Mouse (Mus musculus) midbrain, embryonic 12.5 days (tissue): ENCODE results near the gene Dnajb12. TPM values are rescaled to one million over a fixed set of nuclear protein-coding genes. Genes with fewer than 3 reads are reported as not detected.
A peak's percentile ranks its signal among the peaks of the same experiment; 100 is the strongest.

Experiments used
- ATAC-seq: fragments of 200-750 bp; cut with Nextera tagmentation; 2 replicates; pipeline ENCODE4 v1.8.0; 2017; ENCODE audit warnings: low read depth, moderate TSS enrichment, moderate library complexity; ENCODE audit not compliant: low FRiP score
- H3K27ac ChIP-seq: fragments of 300-500 bp; sonication (generic); replicated peaks from 2 replicates; pipeline ENCODE4 v1.5.1; 2016; ENCODE audit warnings: mild to moderate bottlenecking
- H3K27me3 ChIP-seq: fragments of 300-500 bp; sonication (generic); 2 replicates; pipeline ENCODE4 v1.6.1; 2016; ENCODE audit warnings: mild to moderate bottlenecking
- H3K36me3 ChIP-seq: fragments of 300-500 bp; sonication (generic); 2 replicates; pipeline ENCODE4 v1.6.1; 2016
- H3K4me1 ChIP-seq: fragments of 300-500 bp; sonication (generic); 2 replicates; pipeline ENCODE4 v1.6.1; 2016
- H3K4me2 ChIP-seq: fragments of 300-500 bp; sonication (generic); replicated peaks from 2 replicates; pipeline ENCODE4 v1.6.1; 2016; ENCODE audit warnings: mild to moderate bottlenecking, moderate library complexity
- H3K4me3 ChIP-seq: fragments of 300-500 bp; sonication (generic); 2 replicates; pipeline ENCODE4 v1.5.1; 2016; ENCODE audit warnings: mild to moderate bottlenecking
- H3K9ac ChIP-seq: fragments of 300-500 bp; sonication (generic); replicated peaks from 2 replicates; pipeline ENCODE4 v1.6.1; 2016; ENCODE audit warnings: mild to moderate bottlenecking, moderate library complexity
- H3K9me3 ChIP-seq: fragments of 300-500 bp; sonication (generic); 2 replicates; pipeline ENCODE4 v1.6.1; 2016; ENCODE audit warnings: mild to moderate bottlenecking
- WGBS: fragments of 180-500 bp; shearing (Covaris S2); methylation state at CpG from one replicate; pipeline ENCODE4 v1.1.7; 2016; 5-methylcytosine and 5-hydroxymethylcytosine counted together
- polyA plus RNA-seq: library from polyadenylated mRNA; unstranded; fragments of >200 nt; fragmentation: Nextera tagmentation; extraction: Ambion mirVana; gene quantifications from 2 replicates; pipeline ENCODE4 v1.2.1, GENCODE M21; 2016

Gene Dnajb12
- polyA plus RNA-seq, 1 experiment from 2014 or later: 22.7 TPM

DNA sequence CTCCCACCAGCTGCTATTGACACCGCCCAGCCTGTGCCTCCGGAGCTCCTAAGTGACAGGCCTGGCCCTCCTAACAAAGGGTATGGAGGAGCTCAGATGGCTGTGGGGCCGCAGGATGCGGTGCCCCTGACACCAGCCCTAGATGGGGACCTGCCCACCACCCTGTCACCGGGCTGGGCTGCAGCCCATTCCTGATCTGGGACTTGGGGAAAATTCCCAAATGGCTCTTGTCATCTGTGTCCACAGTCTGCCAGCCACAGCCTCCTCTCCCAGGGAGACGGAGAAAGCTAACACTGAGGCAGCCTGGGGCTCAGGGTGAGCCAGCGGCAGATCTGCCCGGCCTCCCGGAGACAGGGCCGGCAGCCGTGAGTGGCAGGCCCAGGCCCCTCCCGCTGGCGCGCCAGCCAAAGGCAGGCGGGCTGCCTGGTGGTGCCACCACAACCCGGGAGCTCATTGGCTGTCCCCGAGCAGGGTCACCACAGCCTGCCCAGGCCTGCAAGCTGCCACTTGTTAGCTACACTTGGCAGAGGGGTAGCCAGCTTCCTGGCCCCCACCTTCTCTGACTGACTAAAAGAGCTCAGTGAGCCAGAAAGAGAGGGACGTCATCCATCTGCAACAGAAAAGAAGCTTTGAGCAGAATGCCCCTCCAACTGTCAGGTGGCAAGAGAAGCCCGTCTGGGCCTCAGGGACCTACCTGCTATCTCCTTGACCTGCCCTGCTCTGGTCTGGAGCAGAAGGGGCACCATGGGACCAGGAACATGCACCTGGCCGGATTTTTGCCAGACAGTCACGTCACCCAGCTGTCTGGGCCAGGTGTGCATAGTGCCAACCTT lies 20.2 kb downstream of the Dnajb12 start:
- peaks cover 77% of the 10 kb centered on the region for H3K4me1 ChIP-seq
- peak; percentile 93 for ATAC-seq
- WGBS: 6% methylated on average over 21 of the region's 21 CpGs
- H3K27ac ChIP-seq: peak overlapping the region; percentile 99
- H3K27me3 ChIP-seq: no peaks in the 10 kb centered on the region
- peak overlapping the region; percentile 57 for H3K9ac ChIP-seq
- H3K36me3 ChIP-seq: peaks cover 17% of the 10 kb centered on the region
- no peaks in the 10 kb centered on the region for H3K9me3 ChIP-seq
- peak overlapping the region; percentile 35 for H3K4me2 ChIP-seq
- H3K4me3 ChIP-seq: 0 out of 2 replicates have a peak overlapping the region, but pooled peaks have one; percentile 4

DNA sequence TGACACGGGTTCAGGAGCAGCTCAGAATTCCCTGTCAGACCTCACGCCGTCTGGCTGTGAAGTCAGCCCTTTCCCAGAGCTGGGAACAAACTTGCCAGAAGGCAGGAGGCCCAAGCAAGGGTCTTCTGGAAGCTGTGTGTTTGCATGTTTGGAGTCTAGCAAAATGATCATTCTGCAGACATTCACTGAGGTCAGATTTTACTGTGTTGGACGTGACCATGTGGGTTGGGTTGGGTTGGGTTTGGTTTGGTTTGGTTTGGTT lies 20.7 kb downstream of the Dnajb12 start:
- no peak; the same call in 1 of the 2 replicates for ATAC-seq
- Histone ChIP-seq H3K9ac (peak overlapping the region; percentile 44; the same call in 1 of the 2 replicates), H3K27ac (peak overlapping the region; percentile 99), H3K9me3 (no peaks in the 10 kb centered on the region), H3K4me2 (peak overlapping the region; percentile 35; the same call in 1 of the 2 replicates), H3K27me3 (no peaks in the 10 kb centered on the region), H3K4me3 (no peak overlapping the region), H3K36me3 (peaks cover 16% of the 10 kb centered on the region), H3K4me1 (peaks cover 72% of the 10 kb centered on the region)
- WGBS: 45% methylated on average over 4 of the region's 4 CpGs

DNA sequence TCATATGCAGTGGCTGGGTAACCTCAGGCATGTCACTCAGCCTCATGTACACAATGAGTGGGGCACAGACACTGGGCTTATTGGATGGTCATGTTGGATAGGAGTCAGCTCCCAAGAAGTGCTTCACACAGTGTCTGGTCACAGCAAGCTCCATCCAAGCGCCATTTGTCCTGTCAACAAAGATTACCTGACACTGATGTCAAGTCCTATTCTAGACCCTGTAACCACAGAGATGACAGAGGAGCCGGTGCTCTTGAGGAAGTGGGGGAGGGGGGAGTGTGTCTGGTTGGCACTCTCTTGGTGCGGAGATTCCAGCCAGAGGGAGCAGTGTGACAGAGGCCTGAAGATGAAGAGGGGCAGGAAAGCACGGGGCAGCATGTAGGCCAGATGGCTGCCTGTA lies 21.6 kb downstream of the Dnajb12 start:
- Histone ChIP-seq H3K4me1 (peaks cover 70% of the 10 kb centered on the region), H3K27me3 (no peaks in the 10 kb centered on the region), H3K36me3 (peaks cover 8% of the 10 kb centered on the region), H3K4me3 (no peak overlapping the region), H3K27ac (peak overlapping the region; percentile 99), H3K9ac (no peak overlapping the region), H3K4me2 (no peak overlapping the region), H3K9me3 (no peaks in the 10 kb centered on the region)
- ATAC-seq: no peak
- WGBS: 62% methylated on average over 4 of the region's 4 CpGs

DNA sequence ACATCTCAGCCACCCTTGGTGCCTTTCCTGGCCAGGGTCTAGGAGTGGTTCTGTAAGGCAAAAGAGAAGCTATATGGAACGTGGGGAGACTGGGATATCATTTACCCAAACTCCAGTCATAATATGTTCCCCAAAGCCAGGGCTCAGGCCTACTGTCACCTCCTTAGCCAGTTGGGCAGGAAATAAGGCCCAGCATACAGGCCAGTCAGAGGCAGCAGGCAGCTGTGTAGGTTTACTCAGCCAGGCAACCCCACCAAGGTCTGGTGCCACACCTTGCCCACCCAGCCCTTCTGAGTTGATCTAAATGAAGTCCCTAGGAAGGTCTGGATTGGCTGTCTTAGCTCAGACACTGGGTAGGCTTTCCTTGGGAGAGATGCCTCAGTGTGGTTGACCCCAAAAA lies 22.1 kb downstream of the Dnajb12 start:
- Histone ChIP-seq H3K4me1 (peaks cover 65% of the 10 kb centered on the region), H3K9me3 (no peaks in the 10 kb centered on the region), H3K27ac (peak overlapping the region; percentile 99; the same call in 1 of the 2 replicates), H3K4me3 (no peak overlapping the region), H3K27me3 (no peaks in the 10 kb centered on the region), H3K36me3 (peaks cover 3% of the 10 kb centered on the region; the same call in 1 of the 2 replicates), H3K9ac (no peak overlapping the region; the same call in 1 of the 2 replicates), H3K4me2 (no peak overlapping the region)
- 90% methylated on average over 1 of the region's 1 CpGs for WGBS
- no peak for ATAC-seq

DNA sequence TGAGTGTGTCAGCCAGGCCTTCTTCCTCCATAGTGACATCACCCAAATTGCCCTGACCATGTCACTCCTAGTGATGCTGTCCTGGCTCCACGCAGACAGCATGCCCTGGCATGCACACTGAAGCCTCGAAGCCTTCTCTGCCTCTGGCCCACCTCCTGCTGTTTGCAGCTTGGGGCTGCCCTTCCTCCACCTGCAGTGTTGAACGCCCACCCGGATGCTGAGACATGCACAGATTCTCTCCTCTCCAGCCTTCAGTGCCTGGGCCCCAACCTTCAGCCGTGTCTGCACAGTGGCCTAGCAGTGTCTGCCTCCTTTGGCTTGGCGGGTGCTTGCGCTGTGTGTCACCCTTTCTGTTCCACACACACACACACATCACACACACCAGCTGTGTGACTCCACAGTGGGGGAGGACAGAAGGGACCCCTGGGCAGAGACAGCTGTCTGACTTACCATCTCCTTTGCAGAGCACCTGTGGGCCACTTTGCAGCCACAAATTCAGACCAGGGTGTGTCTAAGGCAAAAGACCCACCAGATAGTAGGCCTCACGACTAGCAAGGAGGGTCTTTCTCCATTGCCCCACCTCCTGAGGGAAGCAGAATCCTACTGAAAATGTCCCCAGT lies 22.7 kb downstream of the Dnajb12 start:
- Histone ChIP-seq H3K4me3 (no peak overlapping the region), H3K4me1 (peaks cover 61% of the 10 kb centered on the region), H3K27me3 (no peaks in the 10 kb centered on the region), H3K9me3 (no peaks in the 10 kb centered on the region), H3K9ac (no peak overlapping the region), H3K36me3 (no peaks in the 10 kb centered on the region), H3K4me2 (no peak overlapping the region), H3K27ac (peak overlapping the region; percentile 4; the same call in 1 of the 2 replicates)
- 76% methylated on average over 8 of the region's 8 CpGs for WGBS
- ATAC-seq: no peak

DNA sequence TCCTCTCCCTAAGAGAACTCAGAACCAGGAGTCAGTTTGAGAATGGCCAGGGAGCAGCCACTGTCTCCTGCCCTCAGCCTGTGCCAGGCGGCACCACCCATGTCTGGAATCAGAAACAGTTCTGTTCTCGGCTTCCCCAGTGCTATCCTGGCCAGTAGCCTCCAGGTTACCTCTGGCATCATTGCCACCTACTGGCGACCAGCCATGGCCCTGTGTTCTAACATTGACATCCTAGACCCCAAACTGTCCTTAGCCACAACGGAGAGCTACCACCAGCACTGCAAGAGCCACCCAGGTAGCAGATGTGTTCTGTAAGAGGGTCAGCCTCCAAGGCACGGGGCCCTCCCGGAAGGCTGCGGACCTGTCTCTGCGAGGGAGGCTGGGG lies 23.2 kb downstream of the Dnajb12 start:
- no peaks in the 10 kb centered on the region for H3K36me3 ChIP-seq
- 76% methylated on average over 8 of the region's 8 CpGs for WGBS
- no peaks in the 10 kb centered on the region for H3K9me3 ChIP-seq
- no peaks in the 10 kb centered on the region for H3K27me3 ChIP-seq
- H3K4me2 ChIP-seq: no peak overlapping the region
- H3K4me1 ChIP-seq: peaks cover 61% of the 10 kb centered on the region
- H3K27ac ChIP-seq: peak overlapping the region; percentile 49; the same call in 1 of the 2 replicates
- H3K4me3 ChIP-seq: no peak overlapping the region
- no peak for ATAC-seq
- no peak overlapping the region for H3K9ac ChIP-seq

DNA sequence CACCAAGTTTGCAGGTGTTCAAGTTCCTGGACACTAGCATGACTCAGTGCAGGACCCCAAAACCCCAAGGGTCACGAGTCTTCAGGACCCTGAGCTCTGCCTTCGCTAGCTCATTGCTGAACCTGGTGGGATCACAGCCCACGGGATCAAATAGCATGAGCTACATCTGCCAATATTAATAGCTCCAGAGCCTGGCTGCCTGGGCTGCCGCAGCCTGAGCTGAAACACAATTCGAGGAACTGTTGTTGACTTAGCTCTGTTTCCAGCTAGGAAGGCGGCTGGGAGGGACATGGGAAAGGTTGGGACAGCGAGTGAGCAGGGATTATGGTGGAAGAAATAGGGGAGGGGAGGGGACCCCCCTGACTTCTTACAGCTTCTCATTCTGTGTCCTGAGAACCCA lies 23.8 kb downstream of the Dnajb12 start:
- Histone ChIP-seq H3K4me2 (no peak overlapping the region), H3K4me1 (peaks cover 61% of the 10 kb centered on the region), H3K9me3 (no peaks in the 10 kb centered on the region), H3K27ac (peak overlapping the region; percentile 49), H3K9ac (0 out of 2 replicates have a peak overlapping the region, but pooled peaks have one; percentile 2), H3K27me3 (no peaks in the 10 kb centered on the region; the same call in 1 of the 2 replicates), H3K36me3 (no peaks in the 10 kb centered on the region), H3K4me3 (no peak overlapping the region)
- WGBS: 50% methylated on average over 7 of the region's 7 CpGs
- ATAC-seq: no peak

DNA sequence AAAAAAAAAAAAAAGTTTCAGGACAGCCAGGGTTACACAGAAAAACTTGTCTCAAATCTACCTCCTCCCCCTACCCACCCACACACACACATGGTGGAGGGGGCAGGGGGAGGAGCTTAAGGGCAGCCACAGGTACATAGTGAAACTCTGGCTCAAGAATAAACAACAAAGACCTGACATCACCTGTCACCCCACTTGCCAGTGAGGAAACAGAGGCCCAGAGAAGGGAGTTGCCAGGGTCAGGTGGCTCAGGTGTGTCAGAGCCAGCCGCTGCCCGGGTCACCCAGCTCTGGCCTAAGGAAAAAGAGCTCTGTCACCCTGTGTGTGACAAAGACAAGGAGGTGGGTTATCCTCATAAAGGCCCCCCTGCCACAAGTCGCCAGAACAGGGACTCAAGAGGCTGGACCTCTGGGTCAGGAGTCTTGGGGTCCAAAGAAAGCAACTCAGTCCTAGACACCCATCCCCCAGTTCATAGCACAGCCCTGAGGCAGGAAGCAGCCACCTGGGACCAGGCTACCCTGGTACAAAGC lies 27.8 kb downstream of the Dnajb12 start:
- Histone ChIP-seq H3K4me3 (no peak overlapping the region), H3K27me3 (peaks cover 8% of the 10 kb centered on the region), H3K36me3 (no peaks in the 10 kb centered on the region), H3K9ac (no peak overlapping the region), H3K27ac (no peak overlapping the region), H3K4me1 (peaks cover 55% of the 10 kb centered on the region), H3K9me3 (no peaks in the 10 kb centered on the region), H3K4me2 (no peak overlapping the region)
- 57% methylated on average over 3 of the region's 3 CpGs for WGBS
- no peak for ATAC-seq

DNA sequence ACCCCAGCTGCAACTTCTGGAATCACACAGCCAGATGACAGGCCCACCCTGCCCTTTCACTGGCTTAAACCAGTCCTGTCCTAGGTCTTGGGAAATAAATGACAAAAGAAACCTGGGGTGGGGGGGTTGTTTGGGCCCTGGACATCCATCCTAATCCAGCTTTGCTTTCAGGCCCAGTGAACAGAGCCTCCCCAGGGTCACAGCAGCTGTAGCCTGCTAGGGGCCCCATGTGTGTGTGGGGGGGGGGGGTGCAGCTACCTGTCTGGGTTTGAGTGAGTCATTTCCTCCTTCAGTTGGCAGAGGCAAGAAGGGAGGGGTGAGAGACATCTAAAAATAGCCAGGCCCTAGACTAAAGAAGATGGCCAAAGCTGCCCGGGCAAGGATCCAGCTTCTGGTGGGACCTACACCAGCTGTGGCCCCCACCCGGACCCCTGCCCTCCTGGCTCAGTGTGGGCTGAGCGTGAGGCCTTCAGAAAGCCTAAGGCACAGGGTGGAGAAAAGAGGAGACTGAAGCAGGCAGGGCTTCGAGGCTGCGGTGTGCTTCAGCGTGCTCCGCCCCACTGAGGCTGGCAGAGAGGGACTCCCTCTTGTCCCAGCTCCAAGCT lies 28.4 kb downstream of the Dnajb12 start:
- 43% methylated on average over 7 of the region's 7 CpGs for WGBS
- peak; percentile 9; the same call in 1 of the 2 replicates for ATAC-seq
- H3K36me3 ChIP-seq: no peaks in the 10 kb centered on the region
- H3K27ac ChIP-seq: 0 out of 2 replicates have a peak overlapping the region, but pooled peaks have one; percentile 39
- peaks cover 48% of the 10 kb centered on the region for H3K4me1 ChIP-seq
- H3K4me3 ChIP-seq: no peak overlapping the region
- H3K9me3 ChIP-seq: no peaks in the 10 kb centered on the region
- H3K9ac ChIP-seq: no peak overlapping the region
- H3K4me2 ChIP-seq: no peak overlapping the region
- H3K27me3 ChIP-seq: peaks cover 14% of the 10 kb centered on the region

DNA sequence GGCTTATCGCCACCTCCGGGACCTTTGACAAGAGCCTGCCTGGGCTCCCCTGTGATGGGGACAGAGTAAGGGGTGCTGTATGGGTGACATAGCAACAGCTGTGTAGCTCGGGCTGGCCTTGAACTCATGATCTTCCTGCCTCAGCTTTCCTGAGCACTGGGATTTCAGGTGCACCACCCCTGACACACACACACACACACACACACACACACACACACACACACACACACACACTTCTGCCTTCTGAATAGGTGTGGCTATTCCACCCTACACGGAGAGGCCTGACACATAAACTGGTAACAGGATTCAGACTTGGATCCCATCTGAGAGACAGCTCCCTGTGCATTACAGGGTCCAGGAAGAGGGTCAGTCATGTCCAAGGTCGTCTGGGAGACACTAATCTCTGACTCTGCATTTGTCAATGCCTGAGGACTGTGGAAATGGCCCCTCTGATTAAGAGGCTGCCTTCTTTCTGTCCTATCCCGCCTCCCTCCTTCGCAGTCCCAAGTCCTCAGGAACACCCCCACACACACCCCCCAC lies 29.5 kb downstream of the Dnajb12 start:
- peak overlapping the region; percentile 56; the same call in 1 of the 2 replicates for H3K27ac ChIP-seq
- no peak for ATAC-seq
- no peaks in the 10 kb centered on the region for H3K36me3 ChIP-seq
- H3K9me3 ChIP-seq: no peaks in the 10 kb centered on the region
- H3K27me3 ChIP-seq: peaks cover 14% of the 10 kb centered on the region
- H3K4me2 ChIP-seq: no peak overlapping the region
- 49% methylated on average over 7 of the region's 7 CpGs for WGBS
- no peak overlapping the region for H3K9ac ChIP-seq
- H3K4me1 ChIP-seq: peaks cover 39% of the 10 kb centered on the region
- H3K4me3 ChIP-seq: no peak overlapping the region

DNA sequence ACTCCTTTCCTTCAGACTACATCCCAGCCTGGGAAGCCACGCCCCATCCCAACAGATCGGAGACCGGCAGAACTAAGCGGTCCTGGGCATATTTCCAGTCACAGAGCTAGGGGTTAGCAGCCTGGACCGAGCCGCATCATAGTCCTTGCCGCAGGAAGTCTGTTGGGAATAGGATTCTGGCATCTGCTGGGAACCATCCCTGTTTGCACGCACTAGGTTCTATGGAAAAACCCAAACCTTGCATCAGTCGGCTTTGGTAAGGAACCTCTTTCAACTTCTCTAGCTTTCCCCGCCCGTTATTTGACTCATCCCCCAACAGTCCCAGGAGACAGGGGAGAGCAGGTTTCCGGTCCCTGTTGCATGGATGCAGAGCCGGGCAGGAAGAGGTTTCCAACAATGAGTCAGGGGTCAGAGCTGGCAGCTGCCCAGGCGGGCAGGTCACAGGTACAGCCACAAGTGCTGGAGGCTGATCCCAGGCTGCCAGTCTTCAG lies 30.0 kb downstream of the Dnajb12 start:
- Histone ChIP-seq H3K27me3 (peaks cover 14% of the 10 kb centered on the region), H3K27ac (peak overlapping the region; percentile 56), H3K4me2 (0 out of 2 replicates have a peak overlapping the region, but pooled peaks have one; percentile 24), H3K4me1 (peaks cover 39% of the 10 kb centered on the region), H3K9ac (no peak overlapping the region), H3K4me3 (no peak overlapping the region), H3K9me3 (no peaks in the 10 kb centered on the region), H3K36me3 (no peaks in the 10 kb centered on the region)
- 11% methylated on average over 14 of the region's 14 CpGs for WGBS
- ATAC-seq: no peak
